Mouse (Mus musculus) CH12.LX (cell line): ENCODE results near the gene C730034F03Rik. TPM values are rescaled to one million over a fixed set of nuclear protein-coding genes. Genes with fewer than 3 reads are reported as not detected.

ENCODE experiments used
- DNase-seq: peaks from one replicate; pipeline ENCODE4 v3.0.0-alpha.2; 2013; ENCODE audit errors: extremely low read depth
- H3K27ac ChIP-seq: 2 replicates; pipeline ENCODE4 v1.5.1; 2012; ENCODE audit warnings: low read depth, mild to moderate bottlenecking, control low read depth, moderate library complexity; ENCODE audit not compliant: insufficient read depth
- H3K27me3 ChIP-seq: replicated peaks from 2 replicates; pipeline ENCODE3; 2012; ENCODE audit warnings: inconsistent platforms
- H3K36me3 ChIP-seq, 2 experiments: replicated peaks in 1 of 2; 2 replicates each; pipeline versions ENCODE3 to v1.6.1; 2012; ENCODE audit warnings: inconsistent platforms in 1 of 2, low read length in 1 of 2, mild to moderate bottlenecking in 1 of 2, mixed read lengths in 1 of 2, moderate library complexity in 1 of 2; ENCODE audit not compliant: control insufficient read depth in 1 of 2, insufficient read depth in 1 of 2
- H3K4me1 ChIP-seq, 2 experiments: 2 replicates each; pipeline ENCODE4 v1.6.1; 2012; ENCODE audit warnings: inconsistent platforms in 1 of 2, moderate library complexity in 1 of 2; ENCODE audit not compliant: insufficient read depth in 2 of 2, control insufficient read depth in 1 of 2
- H3K4me2 ChIP-seq: 2 replicates; pipeline ENCODE4 v1.6.1; 2012; ENCODE audit warnings: low read depth, mild to moderate bottlenecking, control low read depth; ENCODE audit not compliant: poor library complexity, insufficient read depth, severe bottlenecking
- H3K4me3 ChIP-seq, 3 experiments: fragments of 150-350 bp in 1 of 3; sonication (generic) in 1 of 3; replicated peaks in 1 of 3; 2 replicates each; pipeline versions ENCODE3 to v1.5.1; 2011 to 2012; ENCODE audit warnings: low read depth in 2 of 3, low read length in 2 of 3, mild to moderate bottlenecking in 2 of 3, moderate library complexity in 2 of 3, control low read depth in 1 of 3, improper control_type of control experiment in 1 of 3, inconsistent platforms in 1 of 3, mixed read lengths in 1 of 3; ENCODE audit not compliant: poor library complexity in 1 of 3
- H3K79me2 ChIP-seq: replicated peaks from 2 replicates; pipeline ENCODE4 v1.6.1; 2012; ENCODE audit warnings: mild to moderate bottlenecking, moderate library complexity; ENCODE audit not compliant: control insufficient read depth, poor library complexity, insufficient read depth, severe bottlenecking; ENCODE audit errors: extremely low read depth
- H3K9ac ChIP-seq: 2 replicates; pipeline ENCODE4 v1.6.1; 2012; ENCODE audit warnings: low read depth, mild to moderate bottlenecking, control low read depth, moderate library complexity; ENCODE audit not compliant: insufficient read depth
- H3K9me3 ChIP-seq: replicated peaks from 2 replicates; pipeline ENCODE3; 2012; ENCODE audit warnings: low read length, inconsistent platforms, mixed read lengths
- BHLHE40 ChIP-seq: IDR thresholded peaks from 2 replicates; pipeline ENCODE4 v1.6.1; 2011; ENCODE audit warnings: mild to moderate bottlenecking, low read depth, low read length, improper control_type of control experiment
- ETS1 ChIP-seq: conservative IDR thresholded peaks from 2 replicates; pipeline ENCODE4 v1.6.1; 2012; ENCODE audit warnings: low read depth, mild to moderate bottlenecking, inconsistent platforms, low read length, improper control_type of control experiment, moderate library complexity
- GABPA ChIP-seq: IDR thresholded peaks from 2 replicates; pipeline ENCODE4 v1.6.1; 2012; ENCODE audit warnings: low read depth, low read length, improper control_type of control experiment, inconsistent platforms; ENCODE audit not compliant: insufficient replicate concordance
- JUND ChIP-seq: conservative IDR thresholded peaks from 2 replicates; pipeline ENCODE4 v1.6.1; 2011; ENCODE audit warnings: low read depth, low read length, improper control_type of control experiment
- MAX ChIP-seq: IDR thresholded peaks from 2 replicates; pipeline ENCODE4 v1.6.1; 2011; ENCODE audit warnings: low read length, improper control_type of control experiment
- MAZ ChIP-seq: IDR thresholded peaks from 2 replicates; pipeline ENCODE4 v1.6.1; 2012; ENCODE audit warnings: low read depth, mild to moderate bottlenecking, inconsistent platforms, low read length, improper control_type of control experiment, moderate library complexity
- MXI1 ChIP-seq: IDR thresholded peaks from 2 replicates; pipeline ENCODE4 v1.6.1; 2011; ENCODE audit warnings: mild to moderate bottlenecking, low read depth, low read length, improper control_type of control experiment
- NELFE ChIP-seq: IDR thresholded peaks from 2 replicates; pipeline ENCODE4 v1.6.1; 2011; ENCODE audit warnings: low read depth, low read length, improper control_type of control experiment
- POLR2A ChIP-seq: IDR thresholded peaks from 2 replicates; pipeline ENCODE4 v1.6.1; 2011; ENCODE audit warnings: low read depth, mild to moderate bottlenecking, improper control_type of control experiment, low read length
- POLR2AphosphoS2 ChIP-seq: IDR thresholded peaks from 2 replicates; pipeline ENCODE4 v1.6.1; 2011; ENCODE audit warnings: low read depth, low read length, improper control_type of control experiment
- RAD21 ChIP-seq: IDR thresholded peaks from 2 replicates; pipeline ENCODE4 v1.6.1; 2011; ENCODE audit warnings: low read depth, mild to moderate bottlenecking, low read length, improper control_type of control experiment, moderate library complexity
- RCOR1 ChIP-seq: conservative IDR thresholded peaks from 2 replicates; pipeline ENCODE4 v1.6.1; 2012; ENCODE audit warnings: low read depth, mild to moderate bottlenecking, inconsistent platforms, low read length, improper control_type of control experiment
- SIN3A ChIP-seq: IDR thresholded peaks from 2 replicates; pipeline ENCODE4 v1.6.1; 2012; ENCODE audit warnings: low read length, improper control_type of control experiment, inconsistent platforms
- SMC3 ChIP-seq: IDR thresholded peaks from 2 replicates; pipeline ENCODE4 v1.6.1; 2011; ENCODE audit warnings: low read depth, low read length, improper control_type of control experiment
- TCF12 ChIP-seq: IDR thresholded peaks from 2 replicates; pipeline ENCODE4 v1.6.1; 2014; ENCODE audit warnings: low read depth, mild to moderate bottlenecking, inconsistent platforms, low read length, improper control_type of control experiment
- USF1 ChIP-seq: IDR thresholded peaks from 2 replicates; pipeline ENCODE4 v1.6.1; 2014; ENCODE audit warnings: low read depth, mild to moderate bottlenecking, inconsistent platforms, low read length, improper control_type of control experiment
- ZC3H11A ChIP-seq: IDR thresholded peaks from 2 replicates; pipeline ENCODE4 v1.6.1; 2012; ENCODE audit warnings: low read depth, mild to moderate bottlenecking, inconsistent platforms, low read length, improper control_type of control experiment
- ZMIZ1 ChIP-seq: IDR thresholded peaks from 2 replicates; pipeline ENCODE4 v1.6.1; 2012; ENCODE audit warnings: low read depth, mild to moderate bottlenecking, inconsistent platforms, low read length, improper control_type of control experiment
- dilution Hi-C: fragments of 300-500 bp; cut with MboI; formaldehyde crosslinking; loops from 2 replicates; pipeline ENCODE4 v1.14.3; 2020; ENCODE audit warnings: low sequenced_read_pairs; ENCODE audit not compliant: extremely low pct_unique_long_range_greater_than_20kb, extremely low pct_ligation_motif_present
- in situ Hi-C: fragments of 300-500 bp; cut with MboI; formaldehyde crosslinking; loops from 3 replicates; pipeline ENCODE4 v1.14.3; 2019; ENCODE audit warnings: low sequenced_read_pairs, low pct_ligation_motif_present, low pct_unique_long_range_greater_than_20kb, mixed read lengths
- polyA plus RNA-seq: library from polyadenylated mRNA; unstranded; fragments of >175 nt; gene quantifications from 2 replicates; pipeline ENCODE4 v1.2.1, GENCODE M21; 2012; ENCODE audit warnings: low read depth; ENCODE audit not compliant: insufficient read length
- total RNA-seq, 2 experiments: library from RNA; depleted of rRNA; stranded (reverse); fragments of 300-350 nt in 1 of 2; fragments of >200 nt in 1 of 2; gene quantifications; 2 replicates each; pipeline ENCODE4 v1.2.3; 2012 to 2014

C730034F03Rik gene
- total and polyA plus RNA-seq, 3 experiments = 0.35 to 3.6 (median 1.1) TPM

GRCm38 (mm10) chr15:89425711-89426121, 3.7 kb upstream of the C730034F03Rik start, which contains the start of gene Cpt1b:
Cpt1b (minus strand) TSS chr15:89425863.
- dilution Hi-C loops = no loop called here
- H3K27ac ChIP-seq = no peak within 1 kb of the TSS
- H3K27me3 ChIP-seq = no peaks in the 10 kb centered on the region
- H3K9me3 ChIP-seq = no peaks in the 10 kb centered on the region
- H3K79me2 ChIP-seq = peaks cover 8% of the 10 kb centered on the region; the same call in 1 of the 2 replicates
- no peak within 1 kb of the TSS for H3K4me2 ChIP-seq
- DNase-seq = no peak
- TF ChIP-seq RCOR1 = no peak
- no peak for TF ChIP-seq RAD21
- no peak for TF ChIP-seq NELFE
- TF ChIP-seq SIN3A = no peak
- TF ChIP-seq SMC3 = no peak
- TF ChIP-seq POLR2A = no peak
- TF ChIP-seq, all 38 proteins: peak for 0
- Histone ChIP-seq H3K9ac (no peak within 1 kb of the TSS), H3K4me1 (peaks cover 0 to 6% of the 10 kb centered on the region in 2 experiments; a peak in 2 of 4 replicates), H3K4me3 (no peak within 1 kb of the TSS), H3K36me3 (peaks cover 32 to 69% of the 10 kb centered on the region in 2 experiments)
- in situ Hi-C loops = loop anchor here (10.0 kb wide), 1 partner anchor 351 kb away; the partner anchor contains the start of gene Trabd

DNA sequence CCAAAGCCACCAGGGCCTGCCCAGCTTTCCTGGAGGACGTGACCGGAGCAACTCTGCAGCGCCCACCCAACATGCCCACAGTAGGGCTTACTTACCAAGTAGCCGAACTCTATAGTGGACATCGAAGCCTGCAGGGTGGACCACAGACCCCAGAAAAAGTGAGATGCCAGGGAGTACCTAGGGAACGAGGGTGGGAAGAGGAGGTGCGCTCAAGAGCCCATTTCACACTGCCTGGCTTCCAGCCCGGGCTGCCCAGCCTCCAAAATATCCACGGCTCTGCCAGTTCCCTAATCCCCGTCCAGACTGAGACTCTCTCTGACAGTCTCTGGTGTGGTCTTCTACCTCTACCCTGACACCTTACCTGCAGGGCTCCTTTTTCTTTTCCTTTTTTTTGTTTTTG, 2.7 kb upstream of the C730034F03Rik start:
- DNase-seq = no peak
- Histone ChIP-seq H3K36me3 (peaks cover 30 to 61% of the 10 kb centered on the region in 2 experiments), H3K9ac (no peak overlapping the region), H3K79me2 (peaks cover 12% of the 10 kb centered on the region), H3K9me3 (no peaks in the 10 kb centered on the region), H3K27me3 (no peaks in the 10 kb centered on the region), H3K4me1 (peaks cover 0 to 14% of the 10 kb centered on the region in 2 experiments; a peak in 2 of 4 replicates), H3K4me3 (no peak overlapping the region), H3K4me2 (no peak overlapping the region), H3K27ac (no peak overlapping the region)
- dilution Hi-C loops = no loop called here
- in situ Hi-C loops = loop anchor here (10.0 kb wide), 1 partner anchor 352 kb away; the partner anchor contains the start of gene Trabd
- TF ChIP-seq ZC3H11A (no peak), MXI1 (no peak), BHLHE40 (no peak), ZMIZ1 (no peak), GABPA (no peak), RCOR1 (no peak), JUND (no peak), MAZ (no peak), MAX (no peak), POLR2AphosphoS2 (no peak), USF1 (no peak), TCF12 (no peak), ETS1 (no peak), SMC3 (no peak)
